Mouse (Mus musculus): ENCODE measurements around the gene Bpifc. TPM values are rescaled to one million over a fixed set of nuclear protein-coding genes. Genes with fewer than 3 reads are reported as not detected.

Bpifc gene
- 0.11 TPM in 1 of 2 replicates, not detected in the other for polyA plus RNA-seq (2012; rRNA removed)

DNA sequence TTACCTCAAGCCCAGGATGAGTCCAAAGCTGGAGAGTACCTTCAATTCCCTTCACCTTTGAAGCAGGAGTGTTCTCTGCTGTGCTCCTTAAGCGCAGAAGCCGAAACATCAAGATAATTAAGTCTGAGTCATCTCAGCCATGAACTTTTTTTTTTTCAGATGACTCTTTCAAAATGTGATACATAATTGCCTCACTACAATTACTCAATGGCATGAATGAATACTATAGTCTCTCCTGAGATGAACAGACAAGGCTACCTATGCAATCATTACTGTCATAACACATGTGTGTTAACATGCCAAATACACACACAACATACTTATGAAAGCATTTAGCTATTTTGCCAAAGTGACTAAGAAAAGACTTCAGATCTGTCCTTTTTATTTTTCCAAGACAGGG lies at the start of gene Bpifc:
TSS of gene Bpifc (minus strand) at position 115 of the 400 bp plus-strand sequence.
- no peak for DNase-seq
- no peak for TF ChIP-seq CTCF (IDR thresholded peaks at IDR 0.05; ENCODE audit: borderline replicate concordance, insufficient read depth, low read depth, low read length)
- no peak for TF ChIP-seq POLR2A (IDR thresholded peaks at IDR 0.05; ENCODE audit: borderline replicate concordance, insufficient read depth, low read length)
- WGBS = 96% methylated on average over 2 of the region's 2 CpGs
- H3K27ac ChIP-seq (ENCODE audit: insufficient read depth, low read length) = no peak within 1 kb of the TSS
- no peaks in the 10 kb centered on the region for H3K27me3 ChIP-seq (ENCODE audit: control insufficient read depth, insufficient read depth, low read length)
- H3K4me1 ChIP-seq (ENCODE audit: control insufficient read depth, insufficient read depth, low read length) = no peaks in the 10 kb centered on the region
- H3K4me3 ChIP-seq (replicated peaks; ENCODE audit: insufficient read depth, low read depth, low read length) = no peak within 1 kb of the TSS

DNA sequence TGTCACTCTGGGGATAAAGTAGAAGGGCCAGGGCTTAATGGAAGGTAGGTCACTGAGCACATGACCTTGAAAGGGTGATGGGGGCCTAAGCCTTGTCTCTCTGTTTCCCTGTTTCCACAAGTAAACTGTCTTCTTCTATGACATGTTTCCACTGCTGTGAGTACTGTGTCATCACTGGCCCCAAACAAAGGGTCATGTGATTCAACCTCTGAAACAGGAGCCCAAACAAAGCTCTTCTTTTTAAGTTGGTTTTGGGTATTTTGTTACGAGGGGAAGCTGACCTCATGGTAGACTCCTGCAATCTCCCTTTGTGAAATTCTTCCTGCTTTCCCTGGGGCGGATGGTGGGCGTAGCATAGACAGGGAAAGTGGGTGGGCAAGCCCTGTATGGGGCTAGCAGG lies 48.6 kb upstream of the Bpifc start:
- DNase-seq = peak in 1 of 2 experiments; percentile 2
- no peak overlapping the region for H3K27ac ChIP-seq (ENCODE audit: insufficient read depth, low read length)
- peaks cover 7% of the 10 kb centered on the region for H3K4me1 ChIP-seq (ENCODE audit: control insufficient read depth, insufficient read depth, low read length)
- 94% methylated on average over 3 of the region's 3 CpGs for WGBS
- no peak overlapping the region for H3K4me3 ChIP-seq (replicated peaks; ENCODE audit: insufficient read depth, low read depth, low read length)
- H3K27me3 ChIP-seq (ENCODE audit: control insufficient read depth, insufficient read depth, low read length) = no peaks in the 10 kb centered on the region
- no peak for TF ChIP-seq POLR2A (IDR thresholded peaks at IDR 0.05; ENCODE audit: borderline replicate concordance, insufficient read depth, low read length)
- TF ChIP-seq CTCF (IDR thresholded peaks at IDR 0.05; ENCODE audit: borderline replicate concordance, insufficient read depth, low read depth, low read length) = no peak

- H3K27me3 ChIP-seq (ENCODE audit: control insufficient read depth, insufficient read depth, low read length) = no peaks in the 10 kb centered on the region
- 76% methylated on average over 2 of the region's 2 CpGs for WGBS
- DNase-seq = peak in 1 of 2 experiments; percentile 1
- H3K4me3 ChIP-seq (replicated peaks; ENCODE audit: insufficient read depth, low read depth, low read length) = no peak overlapping the region
- peaks cover 3% of the 10 kb centered on the region; the same call in 1 of the 2 replicates for H3K4me1 ChIP-seq (ENCODE audit: control insufficient read depth, insufficient read depth, low read length)
- no peak overlapping the region for H3K27ac ChIP-seq (ENCODE audit: insufficient read depth, low read length)
- no peak for TF ChIP-seq POLR2A (IDR thresholded peaks at IDR 0.05; ENCODE audit: borderline replicate concordance, insufficient read depth, low read length)
- no peak for TF ChIP-seq CTCF (IDR thresholded peaks at IDR 0.05; ENCODE audit: borderline replicate concordance, insufficient read depth, low read depth, low read length)
Measured at GRCm38 (mm10) chr10:86057712-86058111, 46.0 kb upstream of the Bpifc start.

DNA sequence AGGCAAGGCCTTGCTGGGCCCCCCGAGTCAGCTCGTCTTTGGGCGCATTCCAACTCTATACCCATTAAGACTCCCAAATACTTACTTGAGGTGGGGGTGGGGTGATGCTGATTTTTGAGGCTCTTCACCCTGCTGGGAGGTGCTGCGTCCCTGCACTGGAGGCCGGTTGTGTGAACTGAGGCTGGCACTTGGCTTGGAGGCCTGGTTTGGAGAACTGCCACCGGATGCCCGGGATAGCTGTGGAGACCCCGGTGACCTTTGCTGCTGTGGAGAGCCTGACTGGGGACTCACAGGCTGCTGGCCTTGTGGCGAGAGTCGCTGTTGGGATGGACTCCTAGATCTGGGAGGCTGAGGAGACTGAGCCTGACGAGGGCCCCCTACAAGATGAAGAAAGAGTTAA lies 45.6 kb upstream of the Bpifc start:
- Histone ChIP-seq H3K27ac (ENCODE audit: insufficient read depth, low read length) (no peak overlapping the region), H3K27me3 (ENCODE audit: control insufficient read depth, insufficient read depth, low read length) (no peaks in the 10 kb centered on the region), H3K4me1 (ENCODE audit: control insufficient read depth, insufficient read depth, low read length) (peaks cover under 1% of the 10 kb centered on the region; the same call in 1 of the 2 replicates), H3K4me3 (replicated peaks; ENCODE audit: insufficient read depth, low read depth, low read length) (no peak overlapping the region)
- 75% methylated on average over 11 of the region's 11 CpGs for WGBS
- DNase-seq = peak in 1 of 2 experiments; percentile 7
- no peak for TF ChIP-seq POLR2A (IDR thresholded peaks at IDR 0.05; ENCODE audit: borderline replicate concordance, insufficient read depth, low read length)
- TF ChIP-seq CTCF (IDR thresholded peaks at IDR 0.05; ENCODE audit: borderline replicate concordance, insufficient read depth, low read depth, low read length) = no peak

- no peak for TF ChIP-seq POLR2A (IDR thresholded peaks at IDR 0.05; ENCODE audit: borderline replicate concordance, insufficient read depth, low read length)
- TF ChIP-seq CTCF (IDR thresholded peaks at IDR 0.05; ENCODE audit: borderline replicate concordance, insufficient read depth, low read depth, low read length) = 0 out of 2 replicates have a peak, but pooled peaks have one; percentile 14
- 71% methylated on average over 8 of the region's 8 CpGs for WGBS
- Histone ChIP-seq H3K27me3 (ENCODE audit: control insufficient read depth, insufficient read depth, low read length) (no peaks in the 10 kb centered on the region), H3K27ac (ENCODE audit: insufficient read depth, low read length) (no peak overlapping the region), H3K4me1 (ENCODE audit: control insufficient read depth, insufficient read depth, low read length) (no peaks in the 10 kb centered on the region), H3K4me3 (replicated peaks; ENCODE audit: insufficient read depth, low read depth, low read length) (no peak overlapping the region)
- peak in 1 of 2 experiments; percentile 3 for DNase-seq
Measured at GRCm38 (mm10) chr10:86056297-86056903, 44.7 kb upstream of the Bpifc start.

GRCm38 (mm10) chr10:86052818-86053522 lies 41.3 kb upstream of the Bpifc start:
- Histone ChIP-seq H3K4me1 (ENCODE audit: control insufficient read depth, insufficient read depth, low read length) (no peaks in the 10 kb centered on the region), H3K27ac (ENCODE audit: insufficient read depth, low read length) (peak overlapping the region; percentile 33; the same call in 1 of the 2 replicates), H3K4me3 (replicated peaks; ENCODE audit: insufficient read depth, low read depth, low read length) (no peak overlapping the region), H3K27me3 (ENCODE audit: control insufficient read depth, insufficient read depth, low read length) (no peaks in the 10 kb centered on the region)
- peak in 1 of 2 experiments; percentile 4 for DNase-seq
- TF ChIP-seq CTCF (IDR thresholded peaks at IDR 0.05; ENCODE audit: borderline replicate concordance, insufficient read depth, low read depth, low read length) (no peak), POLR2A (IDR thresholded peaks at IDR 0.05; ENCODE audit: borderline replicate concordance, insufficient read depth, low read length) (no peak)
- WGBS = 81% methylated on average over 10 of the region's 10 CpGs

GRCm38 (mm10) chr10:86050522-86050921 lies 38.8 kb upstream of the Bpifc start:
- H3K27me3 ChIP-seq (ENCODE audit: control insufficient read depth, insufficient read depth, low read length) = no peaks in the 10 kb centered on the region
- H3K4me3 ChIP-seq (replicated peaks; ENCODE audit: insufficient read depth, low read depth, low read length) = no peak overlapping the region
- no peaks in the 10 kb centered on the region for H3K4me1 ChIP-seq (ENCODE audit: control insufficient read depth, insufficient read depth, low read length)
- WGBS = 87% methylated on average over 2 of the region's 2 CpGs
- peak in 1 of 2 experiments; percentile 3 for DNase-seq
- no peak for TF ChIP-seq CTCF (IDR thresholded peaks at IDR 0.05; ENCODE audit: borderline replicate concordance, insufficient read depth, low read depth, low read length)
- no peak for TF ChIP-seq POLR2A (IDR thresholded peaks at IDR 0.05; ENCODE audit: borderline replicate concordance, insufficient read depth, low read length)
- H3K27ac ChIP-seq (ENCODE audit: insufficient read depth, low read length) = no peak overlapping the region

Data from cerebellum, adult 2 months (tissue).